8 mouse cellular contexts compared by ENCODE assay signal in the genomic region with DNA sequence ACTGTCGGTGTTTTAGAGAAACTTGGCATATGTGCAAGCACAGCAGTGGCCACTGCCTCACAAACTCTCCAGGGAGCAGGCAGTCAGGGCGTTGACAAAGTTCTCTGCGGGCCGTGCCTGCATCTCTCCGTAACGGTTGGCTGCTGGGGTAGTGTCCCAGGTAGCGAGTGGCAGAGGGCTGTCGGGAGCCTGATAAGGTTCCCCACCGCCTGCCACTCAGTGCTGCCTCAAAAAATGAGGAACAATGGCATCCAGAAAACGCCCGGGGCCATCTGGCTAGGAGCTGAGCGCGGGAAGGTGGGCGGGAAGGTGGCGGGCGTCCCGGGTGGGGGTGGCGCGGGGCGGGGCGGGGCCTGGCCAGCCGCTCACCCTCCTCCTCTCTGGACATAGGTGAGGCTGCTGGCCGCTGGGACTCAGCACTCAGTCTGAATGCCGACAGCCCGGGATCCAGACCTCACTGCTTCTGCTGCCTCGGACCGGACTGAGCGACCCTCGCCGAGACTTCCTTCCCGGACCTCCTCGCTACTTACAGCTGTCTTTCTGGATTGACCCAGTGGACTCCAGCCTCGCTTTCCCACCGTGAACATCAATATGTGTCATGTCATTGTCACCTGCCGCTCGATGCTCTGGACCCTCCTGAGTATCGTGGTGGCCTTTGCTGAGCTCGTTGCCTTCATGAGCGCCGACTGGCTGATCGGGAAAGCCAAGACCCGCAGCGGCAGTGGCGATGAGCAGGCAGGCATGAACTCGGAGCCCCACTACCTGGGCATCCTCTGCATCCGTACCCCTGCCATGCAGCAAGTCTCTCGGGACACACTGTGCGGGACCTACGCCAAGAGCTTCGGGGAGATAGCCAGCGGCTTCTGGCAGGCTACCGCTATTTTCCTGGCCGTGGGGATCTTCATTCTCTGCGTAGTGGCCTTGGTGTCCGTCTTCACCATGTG.
A peak's percentile ranks its signal among the peaks of the same experiment; 100 is the strongest.
DNase-seq lines count a peak whose midpoint lies in the region; ATAC-seq and TF ChIP-seq lines count a peak whose summit lies in the region.

No protein-coding gene starts in this region.

- peak; percentile 34 for DNase-seq in urinary bladder, postnatal 14 days (ENCODE audit: low spot score)
- no peak for DNase-seq in urinary bladder, postnatal 10 days (ENCODE audit: low spot score)
- peak; percentile 70 to 76 for DNase-seq in cerebellum, postnatal 36 days
- DNase-seq in gastrocnemius, postnatal 25 days = peak; percentile 36
- DNase-seq in midbrain, postnatal 0 days (ENCODE audit: low spot score) = peak; percentile 38
- peak; percentile 45 for DNase-seq in thymus, postnatal 0 days (ENCODE audit: low spot score)

- peak; percentile 14; the same call in 1 of the 2 replicates for TF ChIP-seq CTCF in midbrain, postnatal 0 days (IDR thresholded peaks at IDR 0.05)

- H3K4me2 ChIP-seq in intestine, embryonic 15.5 days (replicated peaks) = peak overlapping the region; percentile 96
- peak overlapping the region; percentile 84 for H3K4me2 ChIP-seq in limb, embryonic 15.5 days
- H3K4me2 ChIP-seq in midbrain, postnatal 0 days (ENCODE audit: low read depth, low read length, poor library complexity, severe bottlenecking) = peak overlapping the region; percentile 90

- peaks cover 25% of the 10 kb centered on the region for H3K4me1 ChIP-seq in intestine, embryonic 15.5 days (replicated peaks)
- H3K4me1 ChIP-seq in limb, embryonic 15.5 days = peaks cover 54% of the 10 kb centered on the region
- peaks cover 16% of the 10 kb centered on the region; the same call in 1 of the 2 replicates for H3K4me1 ChIP-seq in midbrain, postnatal 0 days (ENCODE audit: insufficient read depth, low read length)

- peak overlapping the region; percentile 5 for H3K9ac ChIP-seq in intestine, embryonic 15.5 days
- peak overlapping the region; percentile 1 for H3K9ac ChIP-seq in limb, embryonic 15.5 days
- H3K9ac ChIP-seq in midbrain, postnatal 0 days (replicated peaks; ENCODE audit: low read length, poor library complexity, severe bottlenecking) = peak overlapping the region; percentile 54

- H3K27me3 ChIP-seq in intestine, embryonic 15.5 days (replicated peaks) = no peaks in the 10 kb centered on the region
- H3K27me3 ChIP-seq in limb, embryonic 15.5 days = peaks cover 4% of the 10 kb centered on the region; the same call in 1 of the 2 replicates
- 0 out of 2 replicates have a peak, but pooled peaks cover 3% of the 10 kb centered on the region for H3K27me3 ChIP-seq in midbrain, postnatal 0 days (ENCODE audit: insufficient read depth, low read length)

- H3K9me3 ChIP-seq in intestine, embryonic 15.5 days = no peaks in the 10 kb centered on the region
- H3K9me3 ChIP-seq in limb, embryonic 15.5 days = no peaks in the 10 kb centered on the region
- H3K9me3 ChIP-seq in midbrain, postnatal 0 days (ENCODE audit: low read length) = no peaks in the 10 kb centered on the region

- peak; percentile 52 for ATAC-seq in intestine, embryonic 15.5 days
- no peak; the same call in 1 of the 2 replicates for ATAC-seq in limb, embryonic 15.5 days (ENCODE audit: insufficient number of reproducible peaks, low FRiP score, low TSS enrichment, low read depth)
- peak; percentile 22; the same call in 1 of the 2 replicates for ATAC-seq in midbrain, postnatal 0 days (ENCODE audit: low FRiP score)

- H3K36me3 ChIP-seq in intestine, embryonic 15.5 days = no peaks in the 10 kb centered on the region
- 0 out of 2 replicates have a peak, but pooled peaks cover 3% of the 10 kb centered on the region for H3K36me3 ChIP-seq in limb, embryonic 15.5 days
- H3K36me3 ChIP-seq in midbrain, postnatal 0 days (ENCODE audit: insufficient read depth, low read length) = no peaks in the 10 kb centered on the region

- WGBS in intestine, embryonic 15.5 days = 3% methylated on average over 55 of the region's 55 CpGs
- 3% methylated on average over 55 of the region's 55 CpGs for WGBS in limb, embryonic 15.5 days
- under 1% methylated on average over 55 of the region's 55 CpGs for WGBS in midbrain, postnatal 0 days

- peak overlapping the region; percentile 45 for H3K4me3 ChIP-seq in intestine, embryonic 15.5 days (replicated peaks)
- peak overlapping the region; percentile 40 for H3K4me3 ChIP-seq in limb, embryonic 15.5 days
- H3K4me3 ChIP-seq in midbrain, postnatal 0 days (ENCODE audit: low read depth, low read length) = peak overlapping the region; percentile 52

- H3K27ac ChIP-seq in intestine, embryonic 15.5 days = no peak overlapping the region
- peak overlapping the region; percentile 72 for H3K27ac ChIP-seq in limb, embryonic 15.5 days
- peak overlapping the region; percentile 6; the same call in 1 of the 2 replicates for H3K27ac ChIP-seq in midbrain, postnatal 0 days (ENCODE audit: low read depth, low read length)

Comparison
In these comparisons a context has a peak if more than half of its experiments do, and no peak if none do; other contexts are left out.
1. H3K9ac ChIP-seq: peak in every context shown above with its lines; median percentile 54 in midbrain, postnatal 0 days; 5 in intestine, embryonic 15.5 days; 1 in limb, embryonic 15.5 days.